In genomic region chr11:52568794-52569193, GRCm38 (mm10) we compare ENCODE assay signal across 15 mouse cellular contexts.
"Had no signal": no experiment of that assay in that cellular context is flagged by ENCODE, and none has a peak within 500 bp of the region (broad histone marks: within the 10 kb centered on the region; RNA-seq: fewer than 3 reads in every experiment).

No protein-coding gene starts in this region.

- H3K27ac ChIP-seq: kidney, postnatal 0 days; limb, embryonic 12.5 days; liver, embryonic 13.5 days; lung, embryonic 15.5 days; macrophage; midbrain, embryonic 12.5 days; neural tube, embryonic 12.5 days had no signal

- H3K36me3 ChIP-seq: limb, embryonic 12.5 days; liver, embryonic 13.5 days; lung, embryonic 15.5 days; midbrain, embryonic 12.5 days; neural tube, embryonic 12.5 days had no signal

- H3K4me3 ChIP-seq: limb, embryonic 12.5 days; liver, embryonic 13.5 days; lung, embryonic 15.5 days; midbrain, embryonic 12.5 days; neural tube, embryonic 12.5 days had no signal

- DNase-seq: kidney, adult 8-10 months; kidney, postnatal 36 days; liver; liver, embryonic 13.5 days; liver, postnatal 0 days; lung, postnatal 14 days; right cerebral cortex, adult 18-20 months; right cerebral cortex, postnatal 25 days; thymus, postnatal 14 days had no signal

- H3K27me3 ChIP-seq: liver, embryonic 13.5 days; lung, embryonic 15.5 days; neural tube, embryonic 12.5 days had no signal

- H3K4me1 ChIP-seq: liver, embryonic 13.5 days had no signal
